Mouse (Mus musculus) CH12.LX (cell line): ENCODE measurements at regions not wholly inside any gene's neighbourhood (a gene's known extent, or its start where the extent isn't known, plus 50 kb on each side); places are given as distances from the start of the nearest gene placed in this dataset.

Experiments
- DNase-seq: peaks from one replicate; pipeline ENCODE4 v3.0.0-alpha.2; 2013; ENCODE audit errors: extremely low read depth
- H3K27ac ChIP-seq: 2 replicates; pipeline ENCODE4 v1.5.1; 2012; ENCODE audit warnings: low read depth, mild to moderate bottlenecking, control low read depth, moderate library complexity; ENCODE audit not compliant: insufficient read depth
- H3K27me3 ChIP-seq: replicated peaks from 2 replicates; pipeline ENCODE3; 2012; ENCODE audit warnings: inconsistent platforms
- H3K36me3 ChIP-seq, 2 experiments: replicated peaks in 1 of 2; 2 replicates each; pipeline versions ENCODE3 to v1.6.1; 2012; ENCODE audit warnings: inconsistent platforms in 1 of 2, low read length in 1 of 2, mild to moderate bottlenecking in 1 of 2, mixed read lengths in 1 of 2, moderate library complexity in 1 of 2; ENCODE audit not compliant: control insufficient read depth in 1 of 2, insufficient read depth in 1 of 2
- H3K4me1 ChIP-seq, 2 experiments: 2 replicates each; pipeline ENCODE4 v1.6.1; 2012; ENCODE audit warnings: inconsistent platforms in 1 of 2, moderate library complexity in 1 of 2; ENCODE audit not compliant: insufficient read depth in 2 of 2, control insufficient read depth in 1 of 2
- H3K4me2 ChIP-seq: 2 replicates; pipeline ENCODE4 v1.6.1; 2012; ENCODE audit warnings: low read depth, mild to moderate bottlenecking, control low read depth; ENCODE audit not compliant: poor library complexity, insufficient read depth, severe bottlenecking
- H3K4me3 ChIP-seq, 3 experiments: fragments of 150-350 bp in 1 of 3; sonication (generic) in 1 of 3; replicated peaks in 1 of 3; 2 replicates each; pipeline versions ENCODE3 to v1.5.1; 2011 to 2012; ENCODE audit warnings: low read depth in 2 of 3, low read length in 2 of 3, mild to moderate bottlenecking in 2 of 3, moderate library complexity in 2 of 3, control low read depth in 1 of 3, improper control_type of control experiment in 1 of 3, inconsistent platforms in 1 of 3, mixed read lengths in 1 of 3; ENCODE audit not compliant: poor library complexity in 1 of 3
- H3K79me2 ChIP-seq: replicated peaks from 2 replicates; pipeline ENCODE4 v1.6.1; 2012; ENCODE audit warnings: mild to moderate bottlenecking, moderate library complexity; ENCODE audit not compliant: control insufficient read depth, poor library complexity, insufficient read depth, severe bottlenecking; ENCODE audit errors: extremely low read depth
- H3K9ac ChIP-seq: 2 replicates; pipeline ENCODE4 v1.6.1; 2012; ENCODE audit warnings: low read depth, mild to moderate bottlenecking, control low read depth, moderate library complexity; ENCODE audit not compliant: insufficient read depth
- H3K9me3 ChIP-seq: replicated peaks from 2 replicates; pipeline ENCODE3; 2012; ENCODE audit warnings: low read length, inconsistent platforms, mixed read lengths
- BHLHE40 ChIP-seq: IDR thresholded peaks from 2 replicates; pipeline ENCODE4 v1.6.1; 2011; ENCODE audit warnings: mild to moderate bottlenecking, low read depth, low read length, improper control_type of control experiment
- CHD1 ChIP-seq: IDR thresholded peaks from 2 replicates; pipeline ENCODE4 v1.6.1; 2012; ENCODE audit warnings: low read depth, low read length, improper control_type of control experiment, inconsistent platforms
- CTCF ChIP-seq, 2 experiments: IDR thresholded peaks in 1 of 2; conservative IDR thresholded peaks in 1 of 2; 2 replicates each; pipeline ENCODE4 v1.5.1; 2011 to 2012; ENCODE audit warnings: low read depth in 2 of 2, low read length in 2 of 2, improper control_type of control experiment in 1 of 2, inconsistent platforms in 1 of 2, mild to moderate bottlenecking in 1 of 2, moderate library complexity in 1 of 2
- ELF1 ChIP-seq: IDR thresholded peaks from 2 replicates; pipeline ENCODE4 v1.6.1; 2014; ENCODE audit warnings: low read depth, mild to moderate bottlenecking, inconsistent platforms, low read length, improper control_type of control experiment
- GABPA ChIP-seq: IDR thresholded peaks from 2 replicates; pipeline ENCODE4 v1.6.1; 2012; ENCODE audit warnings: low read depth, low read length, improper control_type of control experiment, inconsistent platforms; ENCODE audit not compliant: insufficient replicate concordance
- JUND ChIP-seq: conservative IDR thresholded peaks from 2 replicates; pipeline ENCODE4 v1.6.1; 2011; ENCODE audit warnings: low read depth, low read length, improper control_type of control experiment
- MAZ ChIP-seq: IDR thresholded peaks from 2 replicates; pipeline ENCODE4 v1.6.1; 2012; ENCODE audit warnings: low read depth, mild to moderate bottlenecking, inconsistent platforms, low read length, improper control_type of control experiment, moderate library complexity
- MYC ChIP-seq: IDR thresholded peaks from 2 replicates; pipeline ENCODE4 v1.6.1; 2011; ENCODE audit warnings: low read depth, mild to moderate bottlenecking, improper control_type of control experiment, low read length
- POLR2AphosphoS2 ChIP-seq: IDR thresholded peaks from 2 replicates; pipeline ENCODE4 v1.6.1; 2011; ENCODE audit warnings: low read depth, low read length, improper control_type of control experiment
- SMC3 ChIP-seq: IDR thresholded peaks from 2 replicates; pipeline ENCODE4 v1.6.1; 2011; ENCODE audit warnings: low read depth, low read length, improper control_type of control experiment
- USF2 ChIP-seq: conservative IDR thresholded peaks from 2 replicates; pipeline ENCODE4 v1.6.1; 2011; ENCODE audit warnings: low read depth, low read length, improper control_type of control experiment
- dilution Hi-C: fragments of 300-500 bp; cut with MboI; formaldehyde crosslinking; loops from 2 replicates; pipeline ENCODE4 v1.14.3; 2020; ENCODE audit warnings: low sequenced_read_pairs; ENCODE audit not compliant: extremely low pct_unique_long_range_greater_than_20kb, extremely low pct_ligation_motif_present
- in situ Hi-C: fragments of 300-500 bp; cut with MboI; formaldehyde crosslinking; loops from 3 replicates; pipeline ENCODE4 v1.14.3; 2019; ENCODE audit warnings: low sequenced_read_pairs, low pct_ligation_motif_present, low pct_unique_long_range_greater_than_20kb, mixed read lengths

GRCm38 (mm10) chr12:35331303-35331702 lies 203.5 kb downstream of the Ahr start:
- dilution Hi-C loops: no loop called here
- TF ChIP-seq CHD1 (no peak), ELF1 (peak; percentile 43; the same call in 1 of the 2 replicates), CTCF (conservative IDR thresholded peaks at IDR 0.05 in 1 of 2, IDR thresholded peaks at IDR 0.05 in 1 of 2; ENCODE audit: low read depth in 2 of 2, low read length in 2 of 2) (peak; percentile 42 to 57)
- H3K9me3 ChIP-seq: no peaks in the 10 kb centered on the region
- H3K36me3 ChIP-seq: no peaks in the 10 kb centered on the region
- in situ Hi-C loops: no loop called here
- H3K27me3 ChIP-seq: no peaks in the 10 kb centered on the region
- no peaks in the 10 kb centered on the region for H3K79me2 ChIP-seq
- DNase-seq: peak; percentile 35
- no peak overlapping the region for H3K4me2 ChIP-seq
- no peak overlapping the region for H3K9ac ChIP-seq
- no peak overlapping the region for H3K4me3 ChIP-seq
- no peak overlapping the region for H3K27ac ChIP-seq
- no peaks in the 10 kb centered on the region for H3K4me1 ChIP-seq

- H3K9ac ChIP-seq: no peak overlapping the region
- dilution Hi-C loops (no loop called here), in situ Hi-C loops (no loop called here)
- H3K27me3 ChIP-seq: no peaks in the 10 kb centered on the region
- no peak for DNase-seq
- H3K9me3 ChIP-seq: peaks cover 5% of the 10 kb centered on the region
- H3K27ac ChIP-seq: no peak overlapping the region
- no peak overlapping the region for H3K4me2 ChIP-seq
- no peaks in the 10 kb centered on the region for H3K79me2 ChIP-seq
- H3K4me3 ChIP-seq: no peak overlapping the region
- no peaks in the 10 kb centered on the region for H3K36me3 ChIP-seq
- TF ChIP-seq MAZ (no peak), MYC (no peak), CHD1 (no peak), POLR2AphosphoS2 (no peak), SMC3 (no peak), BHLHE40 (no peak), JUND (no peak)
- no peaks in the 10 kb centered on the region for H3K4me1 ChIP-seq
Observed at GRCm38 (mm10) chr12:35329699-35330098, 205.1 kb downstream of the Ahr start.

- Histone ChIP-seq H3K27ac (no peak overlapping the region), H3K79me2 (no peaks in the 10 kb centered on the region), H3K27me3 (no peaks in the 10 kb centered on the region), H3K9me3 (no peaks in the 10 kb centered on the region), H3K4me2 (no peak overlapping the region), H3K36me3 (no peaks in the 10 kb centered on the region), H3K4me1 (peaks cover 4 to 6% of the 10 kb centered on the region in 2 experiments; a peak in 3 of 4 replicates), H3K4me3 (no peak overlapping the region), H3K9ac (no peak overlapping the region)
- TF ChIP-seq USF2 (no peak), GABPA (no peak)
- DNase-seq: no peak
- dilution Hi-C loops (no loop called here), in situ Hi-C loops (loop anchor here (10.0 kb wide), 1 partner anchor 565 kb away; no protein-coding TSS in a partner anchor)
Observed at GRCm38 (mm10) chr12:35319571-35319970, 215.3 kb downstream of the Ahr start.
